Mouse (Mus musculus) ES-E14 (cell line): ENCODE measurements around the gene Ehd2. TPM values are rescaled to one million over a fixed set of nuclear protein-coding genes. Genes with fewer than 3 reads are reported as not detected.

Experiments used
- DNase-seq: peaks from one replicate; pipeline ENCODE4 v3.0.0-alpha.2; 2013; ENCODE audit warnings: low read depth, low spot score
- H3K27ac ChIP-seq: 2 replicates; pipeline ENCODE4 v1.5.1; 2012; ENCODE audit warnings: low read depth, mild to moderate bottlenecking, low read length, moderate library complexity, mixed read lengths; ENCODE audit not compliant: poor library complexity, insufficient read depth, severe bottlenecking
- H3K36me3 ChIP-seq: 2 replicates; pipeline ENCODE4 v1.6.1; 2012; ENCODE audit warnings: mild to moderate bottlenecking, low read length, moderate library complexity, mixed read lengths; ENCODE audit not compliant: control insufficient read depth, poor library complexity, insufficient read depth, severe bottlenecking
- H3K4me1 ChIP-seq, 2 experiments: fragments of 150-350 bp in 1 of 2; sonication (generic) in 1 of 2; 2 replicates each; pipeline ENCODE4 v1.6.1; 2012; ENCODE audit warnings: low read length in 2 of 2, mild to moderate bottlenecking in 1 of 2, mixed read lengths in 1 of 2; ENCODE audit not compliant: control insufficient read depth in 2 of 2, insufficient read depth in 2 of 2, poor library complexity in 1 of 2
- H3K4me3 ChIP-seq, 2 experiments: fragments of 150-350 bp in 1 of 2; sonication (generic) in 1 of 2; 2 replicates each; pipeline ENCODE4 v1.5.1; 2012; ENCODE audit warnings: low read length in 2 of 2, low read depth in 1 of 2, mild to moderate bottlenecking in 1 of 2, mixed read lengths in 1 of 2; ENCODE audit not compliant: insufficient read depth in 1 of 2, poor library complexity in 1 of 2, severe bottlenecking in 1 of 2
- H3K9ac ChIP-seq: 2 replicates; pipeline ENCODE4 v1.6.1; 2012; ENCODE audit warnings: low read depth, mild to moderate bottlenecking, low read length, mixed read lengths; ENCODE audit not compliant: poor library complexity, insufficient read depth, severe bottlenecking
- H3K9me3 ChIP-seq: fragments of 150-350 bp; sonication (generic); 2 replicates; pipeline ENCODE4 v1.6.1; 2012; ENCODE audit warnings: low read depth, mild to moderate bottlenecking, low read length; ENCODE audit not compliant: control insufficient read depth, insufficient read depth
- CHD2 ChIP-seq: IDR thresholded peaks from 2 replicates; pipeline ENCODE4 v1.6.1; 2014; ENCODE audit warnings: mild to moderate bottlenecking, low read depth, low read length, inconsistent platforms
- HCFC1 ChIP-seq: IDR thresholded peaks from 2 replicates; pipeline ENCODE4 v1.6.1; 2012; ENCODE audit warnings: low read length, inconsistent platforms, borderline replicate concordance; ENCODE audit not compliant: insufficient read depth
- MAFK ChIP-seq: IDR thresholded peaks from 2 replicates; pipeline ENCODE4 v1.6.1; 2014; ENCODE audit warnings: mild to moderate bottlenecking, low read depth, low read length, inconsistent platforms; ENCODE audit not compliant: insufficient read depth
- ZC3H11A ChIP-seq: IDR thresholded peaks from 2 replicates; pipeline ENCODE4 v1.6.1; 2012; ENCODE audit warnings: low read depth, mild to moderate bottlenecking, inconsistent platforms, low read length, borderline replicate concordance
- ZNF384 ChIP-seq: IDR thresholded peaks from 2 replicates; pipeline ENCODE4 v1.6.1; 2012; ENCODE audit warnings: low read depth, low read length, inconsistent platforms
- in situ Hi-C, 2 experiments: fragments of 600-800 bp; cut with MboI; formaldehyde crosslinking; loops; one replicate each; pipeline ENCODE4 v1.15.1; 2025; ENCODE audit warnings: low sequenced_read_pairs in 2 of 2, inconsistent platforms in 1 of 2; ENCODE audit not compliant: unreplicated experiment in 2 of 2
- total RNA-seq: library from RNA; depleted of rRNA; stranded (reverse); fragments of 300-350 nt; gene quantifications from 2 replicates; pipeline ENCODE4 v1.2.3, GENCODE M21; 2012

Gene Ehd2
- total RNA-seq, 1 experiment: 6.8 TPM

DNA sequence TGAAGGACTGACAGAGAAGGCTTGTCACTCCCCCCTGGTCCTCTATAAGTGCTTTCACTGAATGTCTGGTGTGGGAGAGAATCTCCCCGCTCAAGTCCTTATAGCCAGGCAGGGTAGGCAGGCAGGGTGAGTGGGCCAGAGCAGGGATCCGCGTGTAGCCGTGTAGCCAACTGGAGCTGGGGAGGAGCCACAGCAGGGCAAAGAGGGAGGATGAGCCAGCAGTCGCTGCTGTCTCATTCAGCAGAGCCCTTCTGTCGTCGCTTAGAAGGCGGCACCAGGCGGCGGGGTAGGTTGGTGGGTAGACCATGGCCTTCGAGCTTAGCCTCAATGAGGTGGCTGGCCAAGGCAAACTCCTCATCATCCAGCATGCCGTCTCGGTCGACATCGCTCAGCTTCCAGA, 17.4 kb downstream of the Ehd2 start:
- DNase-seq: no peak
- Histone ChIP-seq H3K36me3 (no peaks in the 10 kb centered on the region), H3K4me1 (peaks cover 5 to 18% of the 10 kb centered on the region in 2 experiments; a peak in 2 of 4 replicates), H3K9ac (no peak overlapping the region), H3K27ac (no peak overlapping the region), H3K9me3 (no peaks in the 10 kb centered on the region), H3K4me3 (peak overlapping the region; percentile 14 to 18; a peak in 1 of 4 replicates)
- TF ChIP-seq ZNF384: no peak
- no peak for TF ChIP-seq ZC3H11A
- TF ChIP-seq CHD2: no peak
- TF ChIP-seq HCFC1: no peak
- no peak for TF ChIP-seq MAFK
- in situ Hi-C loops: loop anchor here in 1 of 2 experiments (25.0 kb wide), 2 partner anchors 187 to 312 kb away; partner anchors contain the start of genes C5ar1, Inafm1 and Slc8a2

DNA sequence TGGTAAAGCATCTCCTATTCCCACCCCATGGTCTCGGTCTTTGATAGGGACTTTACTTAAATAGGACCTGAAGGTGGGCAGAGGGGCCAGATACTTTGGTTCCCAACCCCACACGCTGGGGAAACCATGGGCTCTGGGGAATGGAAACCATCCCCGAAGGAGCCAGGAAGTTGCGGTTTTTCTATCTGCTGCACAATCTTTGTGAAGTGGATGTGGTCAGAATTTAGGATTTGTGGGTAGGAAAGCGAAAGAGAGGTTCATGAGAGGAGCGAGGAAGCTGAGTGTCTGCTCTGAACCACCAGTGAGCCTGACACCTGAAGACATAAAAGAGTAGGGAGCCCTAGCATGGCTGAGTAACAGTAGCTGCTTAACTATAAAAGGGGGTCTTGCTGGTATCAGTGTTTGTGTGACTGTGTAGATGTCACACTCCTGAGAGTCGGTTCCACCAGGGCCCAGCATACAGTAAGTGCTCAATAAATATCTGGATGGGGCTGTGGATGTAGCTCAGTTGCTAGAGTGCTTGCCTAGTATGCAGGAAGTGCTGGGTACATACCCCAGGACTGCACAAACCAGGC, 18.1 kb downstream of the Ehd2 start:
- in situ Hi-C loops: no loop called here
- TF ChIP-seq HCFC1 (no peak), MAFK (no peak), ZC3H11A (no peak), CHD2 (no peak), ZNF384 (no peak)
- H3K9me3 ChIP-seq: no peaks in the 10 kb centered on the region

DNA sequence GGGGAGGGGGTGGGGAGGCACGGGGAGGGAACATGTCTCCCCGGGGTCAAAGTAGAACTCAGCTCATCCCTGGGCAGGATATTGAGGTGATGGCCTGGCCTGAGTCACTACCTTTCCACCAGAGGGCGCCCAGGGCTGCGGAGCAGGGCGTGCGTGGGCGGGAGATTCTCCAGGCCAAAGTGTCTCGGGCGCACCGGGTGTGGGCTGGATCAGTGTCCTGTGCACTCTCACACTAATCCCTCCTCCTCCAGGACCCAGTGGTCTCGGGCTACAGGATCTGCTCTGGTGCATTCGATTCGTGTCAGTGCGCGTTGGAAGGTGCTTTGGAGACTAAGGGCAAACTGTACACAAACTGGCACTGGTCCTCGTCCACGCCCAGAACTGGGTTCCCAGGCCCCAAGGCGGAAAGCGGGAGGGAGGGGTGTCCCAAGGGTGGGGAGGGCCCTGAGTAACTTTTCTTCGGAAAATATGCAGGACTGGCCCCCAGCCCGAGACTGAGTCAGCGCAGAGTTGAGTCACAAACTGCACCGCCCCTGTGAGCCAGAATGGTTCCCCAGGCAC, 18.9 kb downstream of the Ehd2 start:
- peak; percentile 86 for DNase-seq
- H3K9ac ChIP-seq: peak overlapping the region; percentile 45; the same call in 1 of the 2 replicates
- H3K4me1 ChIP-seq: peaks cover 2 to 18% of the 10 kb centered on the region in 2 experiments; a peak in 3 of 4 replicates
- H3K27ac ChIP-seq: no peak overlapping the region
- in situ Hi-C loops: no loop called here
- TF ChIP-seq ZNF384 (no peak), MAFK (no peak), CHD2 (no peak), HCFC1 (peak; percentile 32; the same call in 1 of the 2 replicates), ZC3H11A (peak; percentile 16; the same call in 1 of the 2 replicates)
- peak overlapping the region; percentile 41 to 63 for H3K4me3 ChIP-seq
- H3K9me3 ChIP-seq: no peaks in the 10 kb centered on the region
- H3K36me3 ChIP-seq: peaks cover 10% of the 10 kb centered on the region

More for the DNA sequence above, 18.1 kb downstream of the Ehd2 start:
- H3K27ac ChIP-seq: no peak overlapping the region
- H3K9ac ChIP-seq: no peak overlapping the region
- peaks cover 2 to 15% of the 10 kb centered on the region in 2 experiments; a peak in 3 of 4 replicates for H3K4me1 ChIP-seq
- no peak for DNase-seq
- H3K36me3 ChIP-seq: peaks cover 2% of the 10 kb centered on the region
- no peak overlapping the region for H3K4me3 ChIP-seq

- DNase-seq: no peak
- no peaks in the 10 kb centered on the region for H3K9me3 ChIP-seq
- in situ Hi-C loops: no loop called here
- H3K4me3 ChIP-seq: peak overlapping the region; percentile 16 to 39; a peak in 3 of 4 replicates
- H3K4me1 ChIP-seq: peaks cover 2 to 18% of the 10 kb centered on the region in 2 experiments; a peak in 3 of 4 replicates
- peak overlapping the region; percentile 19; the same call in 1 of the 2 replicates for H3K27ac ChIP-seq
- H3K36me3 ChIP-seq: peaks cover 17% of the 10 kb centered on the region
- TF ChIP-seq ZNF384 (no peak), ZC3H11A (no peak), CHD2 (no peak)
- peak overlapping the region; percentile 34; the same call in 1 of the 2 replicates for H3K9ac ChIP-seq
Measured at GRCm38 (mm10) chr7:15947653-15948260, 19.6 kb downstream of the Ehd2 start.
